Mouse (Mus musculus) intestine, embryonic 15.5 days (tissue): Measurements from ENCODE around the gene Itpr2. TPM values are rescaled to one million over a fixed set of nuclear protein-coding genes. Genes with fewer than 3 reads are reported as not detected.
A peak's percentile ranks its signal among the peaks of the same experiment; 100 is the strongest.

ENCODE experiments used
- ATAC-seq: fragments of 200-750 bp; cut with Nextera tagmentation; 2 replicates; pipeline ENCODE4 v1.8.0; 2017; ENCODE audit warnings: moderate TSS enrichment, moderate library complexity
- H3K27ac ChIP-seq: fragments of 300-500 bp; sonication (generic); 2 replicates; pipeline ENCODE4 v1.5.1; 2015; ENCODE audit warnings: mild to moderate bottlenecking, inconsistent platforms
- H3K27me3 ChIP-seq: fragments of 300-500 bp; sonication (generic); replicated peaks from 2 replicates; pipeline ENCODE4 v1.6.1; 2015; ENCODE audit warnings: inconsistent platforms
- H3K36me3 ChIP-seq: fragments of 300-500 bp; sonication (generic); 2 replicates; pipeline ENCODE4 v1.6.1; 2015; ENCODE audit warnings: inconsistent platforms
- H3K4me1 ChIP-seq: fragments of 300-500 bp; sonication (generic); replicated peaks from 2 replicates; pipeline ENCODE4 v1.6.1; 2015; ENCODE audit warnings: inconsistent platforms
- H3K4me2 ChIP-seq: fragments of 300-500 bp; sonication (generic); replicated peaks from 2 replicates; pipeline ENCODE4 v1.6.1; 2015; ENCODE audit warnings: mild to moderate bottlenecking, inconsistent platforms
- H3K4me3 ChIP-seq: fragments of 300-500 bp; sonication (generic); replicated peaks from 2 replicates; pipeline ENCODE4 v1.5.1; 2015; ENCODE audit warnings: inconsistent platforms
- H3K9ac ChIP-seq: fragments of 300-500 bp; sonication (generic); 2 replicates; pipeline ENCODE4 v1.6.1; 2015; ENCODE audit warnings: inconsistent platforms
- H3K9me3 ChIP-seq: fragments of 300-500 bp; sonication (generic); 2 replicates; pipeline ENCODE4 v1.6.1; 2016; ENCODE audit warnings: inconsistent platforms
- WGBS: fragments of 180-500 bp; shearing (Covaris S2); methylation state at CpG from one replicate; pipeline ENCODE4 v1.1.7; 2015; 5-methylcytosine and 5-hydroxymethylcytosine counted together
- polyA plus RNA-seq: library from polyadenylated mRNA; unstranded; fragments of >200 nt; fragmentation: Nextera tagmentation; extraction: Ambion mirVana; gene quantifications from 2 replicates; pipeline ENCODE4 v1.2.1, GENCODE M21; 2015

The Itpr2 gene
- polyA plus RNA-seq, 1 experiment from 2014 or later, result 8.8 TPM

DNA sequence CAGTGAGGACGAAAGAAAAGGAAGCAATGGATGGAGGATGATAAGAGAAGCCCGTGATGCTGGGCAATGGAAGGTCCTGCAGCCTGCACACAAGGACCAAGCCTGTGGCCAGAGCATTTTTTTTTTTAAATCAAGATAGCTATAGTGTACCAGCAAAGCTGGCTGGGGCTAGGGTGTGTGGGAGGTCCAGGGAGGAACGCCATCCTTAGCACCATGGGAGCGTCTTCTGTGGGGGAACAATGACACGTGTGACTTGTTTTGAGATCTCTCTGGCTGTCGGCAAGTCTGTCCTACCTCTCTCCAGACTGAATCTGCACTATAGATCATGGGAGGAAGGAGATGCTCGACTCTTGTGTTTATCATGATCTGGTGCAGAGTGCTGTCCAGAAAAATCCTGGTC lies 365.8 kb downstream of the Itpr2 start:
- 49% methylated on average over 7 of the region's 7 CpGs for WGBS
- no peak for ATAC-seq
- no peak overlapping the region for H3K4me2 ChIP-seq

DNA sequence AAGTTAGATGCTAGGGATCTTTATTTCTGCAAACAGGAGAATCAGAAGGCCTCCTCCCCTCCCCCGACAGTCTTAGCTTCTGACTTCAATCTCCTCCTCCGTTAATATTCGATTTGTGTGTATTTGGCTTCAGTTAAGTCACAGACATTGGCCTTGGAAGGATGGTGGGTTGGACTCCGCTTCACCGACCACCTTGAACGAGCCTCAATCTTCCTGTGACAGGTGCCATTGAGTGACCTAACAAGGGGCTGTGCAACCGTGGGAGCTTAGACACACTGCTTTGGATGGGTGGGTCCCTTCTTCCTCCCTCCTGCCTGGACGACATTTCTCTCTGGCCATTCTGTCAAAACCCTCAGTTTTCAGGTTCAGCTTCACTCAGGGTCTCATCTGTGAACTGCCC lies 366.7 kb downstream of the Itpr2 start:
- no peak overlapping the region for H3K27ac ChIP-seq
- no peaks in the 10 kb centered on the region for H3K4me1 ChIP-seq
- no peak overlapping the region for H3K4me3 ChIP-seq
- ATAC-seq, result no peak
- H3K27me3 ChIP-seq, result no peaks in the 10 kb centered on the region
- H3K9ac ChIP-seq, result no peak overlapping the region
- no peak overlapping the region for H3K4me2 ChIP-seq
- H3K36me3 ChIP-seq, result no peaks in the 10 kb centered on the region
- WGBS, result 72% methylated on average over 8 of the region's 8 CpGs
- H3K9me3 ChIP-seq, result no peaks in the 10 kb centered on the region

More for the DNA sequence above, 365.8 kb downstream of the Itpr2 start:
- H3K27me3 ChIP-seq, result no peaks in the 10 kb centered on the region
- H3K4me3 ChIP-seq, result no peak overlapping the region
- H3K36me3 ChIP-seq, result no peaks in the 10 kb centered on the region
- no peaks in the 10 kb centered on the region for H3K9me3 ChIP-seq
- H3K27ac ChIP-seq, result no peak overlapping the region
- no peaks in the 10 kb centered on the region for H3K4me1 ChIP-seq
- no peak overlapping the region for H3K9ac ChIP-seq

- Histone ChIP-seq H3K4me3 (no peak overlapping the region), H3K9ac (no peak overlapping the region), H3K4me1 (no peaks in the 10 kb centered on the region), H3K9me3 (no peaks in the 10 kb centered on the region), H3K27me3 (no peaks in the 10 kb centered on the region), H3K36me3 (no peaks in the 10 kb centered on the region), H3K27ac (no peak overlapping the region), H3K4me2 (no peak overlapping the region)
- WGBS, result 55% methylated on average over 8 of the region's 8 CpGs
- no peak for ATAC-seq
Measured at GRCm38 (mm10) chr6:146133921-146134320, 368.1 kb downstream of the Itpr2 start.

DNA sequence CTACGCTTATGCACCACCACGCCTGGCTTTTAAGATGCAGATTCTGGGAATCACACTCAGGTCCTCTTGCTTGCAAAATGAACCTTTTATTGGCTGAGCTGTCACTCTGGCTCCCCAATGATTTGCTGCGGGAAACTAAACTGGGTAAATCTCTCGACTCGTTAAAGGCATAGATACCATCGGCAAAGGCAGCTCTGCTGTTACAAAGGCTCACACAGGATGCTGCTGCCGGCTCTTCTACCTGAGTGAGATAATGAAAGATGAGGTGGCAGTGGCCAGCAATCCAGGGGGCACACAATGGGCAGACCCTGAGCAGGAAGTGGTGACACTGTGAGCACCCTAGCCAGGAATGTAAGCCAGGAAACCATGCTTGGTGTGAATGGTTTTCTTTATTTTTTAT lies 373.0 kb downstream of the Itpr2 start:
- WGBS, result 83% methylated on average over 7 of the region's 7 CpGs
- Histone ChIP-seq H3K9ac (no peak overlapping the region), H3K4me3 (no peak overlapping the region), H3K4me1 (no peaks in the 10 kb centered on the region), H3K9me3 (no peaks in the 10 kb centered on the region), H3K36me3 (no peaks in the 10 kb centered on the region), H3K27me3 (no peaks in the 10 kb centered on the region), H3K4me2 (no peak overlapping the region), H3K27ac (no peak overlapping the region)
- ATAC-seq, result no peak

GRCm38 (mm10) chr6:146126823-146127681 lies 375.0 kb downstream of the Itpr2 start:
- no peak overlapping the region for H3K9ac ChIP-seq
- ATAC-seq, result no peak
- 85% methylated on average over 12 of the region's 12 CpGs for WGBS
- H3K9me3 ChIP-seq, result no peaks in the 10 kb centered on the region
- no peaks in the 10 kb centered on the region for H3K36me3 ChIP-seq
- H3K4me2 ChIP-seq, result no peak overlapping the region
- no peaks in the 10 kb centered on the region for H3K4me1 ChIP-seq
- H3K27ac ChIP-seq, result no peak overlapping the region
- H3K4me3 ChIP-seq, result no peak overlapping the region
- H3K27me3 ChIP-seq, result no peaks in the 10 kb centered on the region

GRCm38 (mm10) chr6:146125621-146126020 lies 376.4 kb downstream of the Itpr2 start:
- H3K9ac ChIP-seq, result no peak overlapping the region
- no peak for ATAC-seq
- H3K9me3 ChIP-seq, result no peaks in the 10 kb centered on the region
- H3K36me3 ChIP-seq, result no peaks in the 10 kb centered on the region
- H3K27me3 ChIP-seq, result no peaks in the 10 kb centered on the region
- no peaks in the 10 kb centered on the region for H3K4me1 ChIP-seq
- H3K27ac ChIP-seq, result no peak overlapping the region
- WGBS, result 82% methylated on average over 1 of the region's 1 CpGs
- H3K4me3 ChIP-seq, result no peak overlapping the region
- no peak overlapping the region for H3K4me2 ChIP-seq

GRCm38 (mm10) chr6:146124479-146124878 lies 377.5 kb downstream of the Itpr2 start:
- Histone ChIP-seq H3K4me3 (no peak overlapping the region), H3K27me3 (no peaks in the 10 kb centered on the region), H3K4me2 (no peak overlapping the region), H3K36me3 (no peaks in the 10 kb centered on the region), H3K27ac (no peak overlapping the region), H3K9ac (no peak overlapping the region), H3K4me1 (no peaks in the 10 kb centered on the region), H3K9me3 (no peaks in the 10 kb centered on the region)
- 88% methylated on average over 3 of the region's 3 CpGs for WGBS
- no peak for ATAC-seq

- Histone ChIP-seq H3K4me1 (no peaks in the 10 kb centered on the region), H3K9ac (no peak overlapping the region), H3K27me3 (no peaks in the 10 kb centered on the region), H3K27ac (no peak overlapping the region), H3K4me3 (no peak overlapping the region), H3K36me3 (no peaks in the 10 kb centered on the region), H3K9me3 (no peaks in the 10 kb centered on the region), H3K4me2 (no peak overlapping the region)
- ATAC-seq, result no peak
- WGBS, result 90% methylated on average over 4 of the region's 4 CpGs
Measured at GRCm38 (mm10) chr6:146123656-146124055, 378.4 kb downstream of the Itpr2 start.

DNA sequence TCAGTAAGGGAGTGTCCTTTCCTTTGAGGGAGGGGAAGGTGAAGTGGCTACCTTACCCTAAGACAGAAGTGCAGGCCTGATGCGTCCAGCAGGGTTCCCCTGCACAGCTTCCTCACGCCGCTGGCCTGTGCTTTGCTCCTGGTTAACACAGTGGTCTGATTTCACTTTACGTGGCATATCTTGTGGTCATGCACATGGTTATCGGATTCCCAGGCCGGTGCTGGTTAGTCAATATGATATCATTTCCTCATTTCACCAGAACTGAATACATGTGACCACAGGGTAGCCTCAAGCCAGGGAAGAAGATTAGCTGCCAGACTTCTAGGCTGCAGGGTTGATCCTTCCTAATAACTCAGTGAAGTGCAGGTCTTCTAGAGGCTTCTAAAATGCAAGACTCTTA lies 381.9 kb downstream of the Itpr2 start:
- no peak for ATAC-seq
- Histone ChIP-seq H3K9me3 (no peaks in the 10 kb centered on the region), H3K4me3 (no peak overlapping the region), H3K4me1 (peaks cover 2% of the 10 kb centered on the region; the same call in 1 of the 2 replicates), H3K27me3 (no peaks in the 10 kb centered on the region), H3K36me3 (no peaks in the 10 kb centered on the region), H3K9ac (no peak overlapping the region), H3K4me2 (no peak overlapping the region), H3K27ac (no peak overlapping the region)
- 83% methylated on average over 6 of the region's 6 CpGs for WGBS

DNA sequence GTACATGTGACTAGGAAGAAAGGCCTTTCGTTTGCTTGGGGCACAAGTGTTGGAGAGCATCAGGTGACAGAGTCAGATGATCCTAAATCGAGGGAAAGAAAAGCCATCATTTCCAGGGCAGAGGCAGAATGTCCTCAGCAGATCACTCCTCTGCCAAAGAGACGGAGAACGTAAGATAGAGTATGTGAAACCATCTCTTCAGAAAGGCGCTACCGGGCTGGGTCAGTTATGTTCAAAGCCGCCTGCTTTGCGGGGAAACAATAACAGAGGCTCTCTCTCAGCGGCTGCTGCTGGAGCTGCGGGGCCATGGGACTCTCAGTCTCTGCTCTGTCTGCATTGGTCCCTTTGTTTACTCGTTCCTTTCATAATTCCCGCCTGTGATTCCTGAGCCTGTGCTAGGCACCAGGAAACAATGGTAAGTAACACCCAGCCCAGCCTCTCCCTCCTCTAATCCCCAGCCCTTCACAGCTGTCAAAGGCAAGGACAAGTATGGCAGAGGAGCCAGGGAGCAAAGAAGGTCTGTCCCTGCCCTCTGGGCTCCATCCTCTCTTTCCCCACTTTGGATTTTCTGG lies 387.2 kb downstream of the Itpr2 start:
- Histone ChIP-seq H3K36me3 (no peaks in the 10 kb centered on the region), H3K9ac (no peak overlapping the region), H3K4me3 (no peak overlapping the region), H3K4me1 (peaks cover 5% of the 10 kb centered on the region; the same call in 1 of the 2 replicates), H3K9me3 (no peaks in the 10 kb centered on the region), H3K4me2 (peak overlapping the region; percentile 29; the same call in 1 of the 2 replicates), H3K27me3 (no peaks in the 10 kb centered on the region), H3K27ac (no peak overlapping the region)
- 18% methylated on average over 12 of the region's 12 CpGs for WGBS
- ATAC-seq, result peak; percentile 12; the same call in 1 of the 2 replicates

GRCm38 (mm10) chr6:146114071-146114470 lies 388.0 kb downstream of the Itpr2 start:
- WGBS, result 64% methylated on average over 3 of the region's 3 CpGs

DNA sequence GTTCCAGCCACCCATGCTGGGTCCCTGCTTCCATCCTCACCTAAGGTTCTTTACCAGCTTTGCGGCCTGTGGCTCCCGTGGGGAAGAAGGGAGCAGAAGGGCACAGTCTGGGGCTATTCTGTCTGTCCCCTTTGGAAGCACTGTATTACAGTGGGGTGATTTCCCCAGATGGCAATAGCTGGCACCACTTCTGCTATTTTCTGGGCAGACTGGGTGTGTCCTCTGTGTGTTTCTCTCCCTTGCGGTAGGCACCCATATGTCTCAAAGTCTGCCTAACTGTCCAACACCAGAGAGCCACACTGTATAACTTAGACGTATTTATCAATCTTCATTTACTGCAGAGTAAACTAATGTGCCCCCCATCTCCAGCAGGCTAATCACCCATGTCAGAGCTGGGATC lies 388.9 kb downstream of the Itpr2 start:
- no peak for ATAC-seq
- no peaks in the 10 kb centered on the region for H3K9me3 ChIP-seq
- no peak overlapping the region for H3K9ac ChIP-seq
- H3K27me3 ChIP-seq, result no peaks in the 10 kb centered on the region
- peaks cover 5% of the 10 kb centered on the region; the same call in 1 of the 2 replicates for H3K4me1 ChIP-seq
- H3K27ac ChIP-seq, result no peak overlapping the region
- no peaks in the 10 kb centered on the region for H3K36me3 ChIP-seq
- no peak overlapping the region for H3K4me3 ChIP-seq
- H3K4me2 ChIP-seq, result no peak overlapping the region
- 90% methylated on average over 4 of the region's 4 CpGs for WGBS

More at GRCm38 (mm10) chr6:146114071-146114470, 388.0 kb downstream of the Itpr2 start:
- H3K36me3 ChIP-seq, result no peaks in the 10 kb centered on the region
- H3K4me3 ChIP-seq, result no peak overlapping the region
- H3K27me3 ChIP-seq, result no peaks in the 10 kb centered on the region
- H3K9ac ChIP-seq, result no peak overlapping the region
- H3K27ac ChIP-seq, result no peak overlapping the region
- no peak for ATAC-seq
- peaks cover 5% of the 10 kb centered on the region; the same call in 1 of the 2 replicates for H3K4me1 ChIP-seq
- H3K4me2 ChIP-seq, result no peak overlapping the region
- H3K9me3 ChIP-seq, result no peaks in the 10 kb centered on the region
